Mouse (Mus musculus) embryo, embryonic 10.5 days (tissue): ENCODE measurements around the gene Pla1a.
A peak's percentile ranks its signal among the peaks of the same experiment; 100 is the strongest.

Source experiments
- DNase-seq: peaks from one replicate; pipeline ENCODE4 v3.0.0-alpha.2; 2015; ENCODE audit warnings: low spot score

Pla1a gene

GRCm38 (mm10) chr16:38389284-38389893, 43.6 kb downstream of the Pla1a start:
- no peak for DNase-seq

GRCm38 (mm10) chr16:38388757-38389156, 44.2 kb downstream of the Pla1a start:
- no peak for DNase-seq

- DNase-seq: no peak
Observed at GRCm38 (mm10) chr16:38387389-38387788, 45.6 kb downstream of the Pla1a start.

GRCm38 (mm10) chr16:38385700-38386099, 47.2 kb downstream of the Pla1a start:
- DNase-seq: no peak

GRCm38 (mm10) chr16:38385184-38385634, 47.7 kb downstream of the Pla1a start:
- DNase-seq: no peak

- DNase-seq: no peak
Observed at GRCm38 (mm10) chr16:38383683-38384082, 49.3 kb downstream of the Pla1a start.

GRCm38 (mm10) chr16:38379926-38380325, 53.0 kb downstream of the Pla1a start:
- DNase-seq: no peak

GRCm38 (mm10) chr16:38379493-38379892, 53.5 kb downstream of the Pla1a start:
- DNase-seq: no peak

GRCm38 (mm10) chr16:38379088-38379487, 53.9 kb downstream of the Pla1a start:
- no peak for DNase-seq

GRCm38 (mm10) chr16:38378591-38378990, 54.4 kb downstream of the Pla1a start:
- no peak for DNase-seq

- no peak for DNase-seq
Observed at GRCm38 (mm10) chr16:38377546-38377945, 55.4 kb downstream of the Pla1a start.

GRCm38 (mm10) chr16:38376841-38377249, 56.1 kb downstream of the Pla1a start:
- no peak for DNase-seq

- DNase-seq: peak; percentile 67
Observed at GRCm38 (mm10) chr16:38376163-38376840, 56.6 kb downstream of the Pla1a start.

GRCm38 (mm10) chr16:38375182-38375581, 57.8 kb downstream of the Pla1a start:
- no peak for DNase-seq

- no peak for DNase-seq
Observed at GRCm38 (mm10) chr16:38374379-38375140, 58.4 kb downstream of the Pla1a start.

- DNase-seq: no peak
Observed at GRCm38 (mm10) chr16:38373941-38374340, 59.0 kb downstream of the Pla1a start.

- no peak for DNase-seq
Observed at GRCm38 (mm10) chr16:38373439-38373838, 59.5 kb downstream of the Pla1a start.

GRCm38 (mm10) chr16:38372876-38373275, 60.1 kb downstream of the Pla1a start:
- DNase-seq: no peak

- DNase-seq: no peak
Observed at GRCm38 (mm10) chr16:38371705-38372296, 61.1 kb downstream of the Pla1a start.

GRCm38 (mm10) chr16:38370633-38371374, 62.1 kb downstream of the Pla1a start:
- DNase-seq: no peak

GRCm38 (mm10) chr16:38369992-38370484, 62.9 kb downstream of the Pla1a start:
- no peak for DNase-seq

GRCm38 (mm10) chr16:38369431-38369830, 63.5 kb downstream of the Pla1a start:
- DNase-seq: no peak
